Mouse (Mus musculus): Measurements from ENCODE around the gene Ints13. TPM values are rescaled to one million over a fixed set of nuclear protein-coding genes. Genes with fewer than 3 reads are reported as not detected.
"Not testable (repeated sequence)": the region's sequence is repeated elsewhere in the genome, so short reads cannot be mapped to it uniquely, and the experiment has no call there.

Gene Ints13
- total RNA-seq (2021) = 10 to 100 TPM; 29.4 to 34.4 TPM

GRCm38 (mm10) chr6:146577310-146578109, at the start of gene Ints13:
Gene Ints13, minus strand, starts transcription at chr6:146577835.
- DNase-seq (ENCODE audit: extremely low spot score in 1 of 2, low spot score in 2 of 2) = peak; percentile 95 to 99
- intact Hi-C loops (cut with DNase I) = no loop called here

DNA sequence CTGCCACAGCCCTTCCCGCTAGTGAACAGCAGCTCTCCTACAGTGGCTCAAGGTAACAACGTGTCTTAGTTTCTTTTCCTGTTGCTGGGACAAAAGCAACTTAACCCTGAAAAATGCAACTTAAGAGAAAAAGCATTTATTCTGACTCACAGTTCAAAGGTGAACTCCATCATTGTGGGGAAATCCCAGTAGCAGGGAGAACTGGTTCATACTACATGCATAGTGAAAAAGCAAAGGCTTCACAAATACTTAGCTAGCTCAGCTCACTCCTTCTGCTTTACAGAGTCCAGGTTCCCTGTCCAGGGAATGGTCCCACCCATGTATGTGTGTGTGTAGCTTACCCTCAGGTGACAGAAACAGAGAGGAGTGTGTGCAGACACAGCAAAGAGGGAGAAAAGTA, 39.0 kb upstream of the Ints13 start:
- intact Hi-C loops (cut with DNase I) = no loop called here
- DNase-seq (ENCODE audit: extremely low spot score in 1 of 2, low spot score in 2 of 2) = no peak

GRCm38 (mm10) chr6:146615891-146616290, 38.3 kb upstream of the Ints13 start:
- intact Hi-C loops (cut with DNase I) = no loop called here
- DNase-seq (ENCODE audit: extremely low spot score in 1 of 2, low spot score in 2 of 2) = no peak

- intact Hi-C loops (cut with DNase I) = no loop called here
- DNase-seq (ENCODE audit: extremely low spot score in 1 of 2, low spot score in 2 of 2) = no peak
Observed at GRCm38 (mm10) chr6:146614541-146614940, 36.9 kb upstream of the Ints13 start.

DNA sequence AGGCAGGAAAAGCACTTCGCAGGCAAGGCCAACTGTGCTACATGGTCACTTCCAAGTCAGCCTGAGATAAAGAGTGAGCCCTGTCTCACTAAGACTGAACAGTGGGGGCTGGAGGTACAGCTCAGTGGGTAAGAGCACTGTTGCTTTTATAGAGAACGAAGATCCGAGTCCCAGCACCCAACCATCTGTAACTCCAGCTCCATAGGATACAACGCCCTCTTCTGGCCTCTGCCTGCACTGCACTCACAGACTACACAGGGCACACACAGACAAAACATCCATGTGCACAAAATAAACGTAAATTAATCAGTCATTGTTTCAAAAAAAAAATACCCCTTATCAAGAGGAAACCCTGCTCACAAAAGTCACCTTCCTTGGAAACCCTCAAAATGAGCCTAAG, 36.3 kb upstream of the Ints13 start:
- intact Hi-C loops (cut with DNase I) = no loop called here
- DNase-seq (ENCODE audit: extremely low spot score in 1 of 2, low spot score in 2 of 2) = no peak

DNA sequence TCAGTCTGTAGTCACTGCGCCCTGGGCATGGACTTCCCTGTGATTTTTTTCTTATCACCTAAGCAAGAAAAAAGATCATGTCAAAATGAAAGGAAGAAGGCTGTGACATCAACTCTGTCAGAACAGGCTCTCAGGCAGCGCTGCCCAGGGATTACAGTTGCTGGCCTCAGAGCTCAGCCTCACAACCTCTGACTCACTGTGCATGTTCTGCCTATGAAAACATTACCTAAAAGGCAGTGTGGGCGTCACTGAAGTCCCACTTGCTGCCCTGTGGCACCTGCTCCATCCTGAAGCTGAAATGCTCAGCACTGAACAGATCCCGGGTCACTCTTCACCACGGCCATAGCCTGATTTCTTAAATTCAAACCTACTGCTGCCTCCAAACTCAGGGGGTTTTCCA, 35.1 kb upstream of the Ints13 start:
- no peak for DNase-seq (ENCODE audit: extremely low spot score in 1 of 2, low spot score in 2 of 2)
- intact Hi-C loops (cut with DNase I) = no loop called here

DNA sequence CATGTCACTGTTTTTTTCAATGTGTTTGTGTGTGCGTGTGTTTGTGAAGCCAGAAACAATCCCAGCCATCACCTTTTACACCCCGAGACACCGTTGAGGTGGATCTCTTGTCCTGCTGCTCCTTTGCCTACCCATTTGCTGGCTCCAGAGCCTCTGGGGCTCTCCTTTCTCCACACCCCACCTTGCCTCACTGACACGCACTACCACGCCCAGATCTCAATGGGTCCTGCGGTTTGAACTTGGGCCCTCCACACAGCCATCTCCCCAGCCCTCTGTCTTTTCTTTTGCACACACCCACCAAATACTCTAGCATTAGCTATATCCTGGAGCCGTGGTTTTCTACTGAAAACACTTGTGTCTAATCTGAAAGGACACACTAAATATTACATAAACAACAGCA, 34.3 kb upstream of the Ints13 start:
- no peak for DNase-seq (ENCODE audit: extremely low spot score in 1 of 2, low spot score in 2 of 2)
- intact Hi-C loops (cut with DNase I) = no loop called here

DNA sequence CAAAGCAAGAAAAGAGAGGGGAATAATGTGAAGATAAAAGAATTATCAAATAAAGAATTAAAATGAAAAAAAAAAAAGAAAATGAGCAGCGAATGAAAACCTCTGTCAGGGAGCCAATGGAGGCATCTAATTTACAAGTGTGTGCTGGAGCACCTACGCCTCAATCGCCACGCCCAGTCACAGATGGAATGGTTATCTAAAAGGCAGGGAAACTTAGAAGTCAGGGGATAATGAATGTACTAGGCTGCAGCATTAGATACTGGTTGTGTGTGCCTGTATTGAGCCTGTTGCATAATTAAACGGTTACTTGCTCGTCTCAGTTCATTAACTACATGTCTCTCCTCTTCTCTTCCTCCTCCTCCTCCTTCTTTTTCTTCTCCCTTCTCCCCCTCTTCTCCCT, 33.8 kb upstream of the Ints13 start:
- intact Hi-C loops (cut with DNase I) = no loop called here
- no peak for DNase-seq (ENCODE audit: extremely low spot score in 1 of 2, low spot score in 2 of 2)

- no peak for DNase-seq (ENCODE audit: extremely low spot score in 1 of 2, low spot score in 2 of 2)
- intact Hi-C loops (cut with DNase I) = loop anchor here (5.0 kb wide), 1 partner anchor 46 kb away; no protein-coding TSS in a partner anchor
Observed at GRCm38 (mm10) chr6:146603651-146604050, 26.0 kb upstream of the Ints13 start.

DNA sequence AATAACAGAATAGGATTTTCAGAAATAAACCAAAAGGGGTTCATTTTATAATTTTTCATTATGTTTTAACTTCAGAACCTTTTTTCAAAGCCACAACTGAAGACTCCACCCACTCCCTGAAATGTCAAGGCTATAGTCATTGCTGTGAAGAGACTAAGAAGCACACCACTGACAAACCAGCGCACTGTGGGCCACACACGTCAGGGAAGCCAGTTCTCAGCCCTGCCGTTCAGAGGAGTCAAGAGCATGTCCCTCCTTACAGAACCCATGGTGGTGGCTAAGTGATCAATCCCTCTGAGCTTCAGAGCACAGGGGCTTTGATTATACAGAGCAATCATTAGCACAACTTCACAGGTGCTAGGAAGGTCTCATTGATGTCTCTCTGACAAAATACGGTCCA, 25.0 kb upstream of the Ints13 start:
- intact Hi-C loops (cut with DNase I) = loop anchor here (5.0 kb wide), 1 partner anchor 45 kb away; no protein-coding TSS in a partner anchor
- DNase-seq (ENCODE audit: extremely low spot score in 1 of 2, low spot score in 2 of 2) = no peak

- intact Hi-C loops (cut with DNase I) = no loop called here
- no peak for DNase-seq (ENCODE audit: extremely low spot score in 1 of 2, low spot score in 2 of 2)
Observed at GRCm38 (mm10) chr6:146585134-146585533, 7.5 kb upstream of the Ints13 start.

DNA sequence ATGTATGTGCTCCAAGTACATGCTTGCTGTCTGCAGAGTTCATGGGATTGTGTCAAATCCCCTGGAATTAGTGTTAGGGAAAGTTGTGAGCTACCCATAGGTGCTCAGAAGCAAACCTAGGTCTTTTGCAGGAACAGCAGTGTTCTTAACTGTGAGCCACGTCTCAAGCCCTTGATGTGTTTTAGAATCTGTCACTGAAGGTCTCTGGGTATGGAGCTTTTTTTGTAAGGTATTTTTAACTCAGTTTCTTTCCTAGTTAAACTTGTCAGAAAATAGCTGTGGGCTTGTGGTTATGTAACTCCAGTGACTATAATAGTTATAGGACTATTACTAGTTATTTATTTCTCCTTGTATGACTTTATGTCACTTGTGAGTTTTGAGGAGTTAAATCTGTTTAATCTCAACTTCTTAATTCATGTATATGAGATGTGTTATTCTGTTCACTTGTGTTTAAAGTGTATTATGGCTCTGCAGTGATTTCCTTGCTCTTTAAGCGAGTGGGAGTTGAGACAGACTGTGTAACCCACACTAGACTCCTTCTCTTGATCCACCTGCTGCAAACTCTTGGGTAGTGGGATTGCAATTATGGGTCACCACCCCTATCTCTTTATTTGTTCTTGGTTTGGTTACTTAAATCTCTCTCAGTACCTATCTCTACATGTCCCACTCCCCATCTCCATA, 5.9 kb upstream of the Ints13 start:
- DNase-seq (ENCODE audit: extremely low spot score in 1 of 2, low spot score in 2 of 2) = no peak
- intact Hi-C loops (cut with DNase I) = no loop called here

GRCm38 (mm10) chr6:146580381-146580926, 2.8 kb upstream of the Ints13 start:
- peak; percentile 24 to 48 for DNase-seq (ENCODE audit: extremely low spot score in 1 of 2, low spot score in 2 of 2)
- intact Hi-C loops (cut with DNase I) = no loop called here

GRCm38 (mm10) chr6:146578586-146578985, 951 bp upstream of the Ints13 start:
- DNase-seq (ENCODE audit: extremely low spot score in 1 of 2, low spot score in 2 of 2) = peak; percentile 28 to 39
- intact Hi-C loops (cut with DNase I) = no loop called here

GRCm38 (mm10) chr6:146578111-146578531, 486 bp upstream of the Ints13 start:
- intact Hi-C loops (cut with DNase I) = no loop called here

DNA sequence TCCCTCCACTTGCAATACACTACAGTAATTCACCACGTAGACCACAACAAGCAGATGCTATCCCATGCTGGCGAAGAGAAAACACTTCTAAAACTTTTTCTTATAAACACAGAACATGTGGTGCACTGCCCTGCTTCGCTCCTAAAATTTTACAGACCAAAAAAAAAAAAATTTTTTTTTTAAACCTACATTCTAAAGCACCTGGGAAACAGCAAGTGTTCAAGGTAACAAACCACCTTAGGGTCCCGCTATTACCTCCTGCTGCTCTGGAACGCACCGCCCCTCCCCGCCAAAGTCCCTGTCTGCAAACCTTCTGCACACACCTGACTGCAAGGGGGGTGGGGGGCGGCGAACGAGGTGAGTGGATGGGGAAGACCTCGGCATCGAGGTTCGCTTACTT, 732 bp downstream of the Ints13 start, which contains the start of gene Fgfr1op2:
Gene Fgfr1op2, plus strand, starts transcription at position 301 of the 400 bp plus-strand sequence.
- intact Hi-C loops (cut with DNase I) = no loop called here
- no peak for DNase-seq (ENCODE audit: extremely low spot score in 1 of 2, low spot score in 2 of 2)

More at GRCm38 (mm10) chr6:146578111-146578531, 486 bp upstream of the Ints13 start:
- DNase-seq (ENCODE audit: extremely low spot score in 1 of 2, low spot score in 2 of 2) = peak; percentile 59 to 89

GRCm38 (mm10) chr6:146572073-146572472, 5.6 kb downstream of the Ints13 start:
- DNase-seq (ENCODE audit: extremely low spot score in 1 of 2, low spot score in 2 of 2) = no peak
- intact Hi-C loops (cut with DNase I) = no loop called here

DNA sequence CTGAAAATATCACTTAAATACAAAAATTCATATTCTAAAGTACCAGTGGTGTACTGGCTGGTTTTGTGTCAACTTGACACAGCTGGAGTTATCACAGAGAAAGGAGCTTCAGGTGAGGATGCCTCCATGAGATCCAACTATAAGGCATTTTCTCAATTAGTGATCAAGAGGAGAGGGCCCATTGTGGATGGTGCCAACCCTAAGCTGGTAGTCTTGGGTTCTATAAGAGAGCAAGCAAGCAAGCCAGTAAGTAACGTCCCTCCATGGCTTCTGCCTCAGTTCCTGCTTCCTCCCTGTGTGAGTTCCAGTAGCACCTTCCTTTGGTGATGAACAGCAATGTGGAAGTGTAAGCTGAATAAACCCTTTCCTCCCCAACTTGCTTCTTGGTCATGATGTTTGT, 15.2 kb downstream of the Ints13 start:
- DNase-seq (ENCODE audit: extremely low spot score in 1 of 2, low spot score in 2 of 2); intact Hi-C loops (cut with DNase I): not testable (repeated sequence)

DNA sequence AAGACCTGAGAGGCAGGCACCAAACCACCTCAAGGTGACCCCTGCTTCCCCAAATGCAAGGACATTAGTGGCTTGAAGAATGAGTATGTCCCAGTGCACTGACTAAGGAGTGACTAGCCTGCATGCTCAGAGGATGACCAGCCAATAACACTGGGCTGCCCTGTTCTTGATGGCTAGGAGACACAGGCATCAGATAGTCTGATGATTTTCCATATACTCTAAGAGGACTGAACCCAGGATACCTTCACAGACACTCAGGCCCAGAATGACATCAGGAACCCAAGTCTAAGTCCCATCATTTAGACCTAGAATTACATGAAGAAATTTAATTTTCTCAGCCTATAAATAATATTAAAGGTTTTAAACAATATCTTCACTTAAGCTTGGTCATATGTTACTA, 26.3 kb downstream of the Ints13 start:
- intact Hi-C loops (cut with DNase I) = no loop called here

GRCm38 (mm10) chr6:146550421-146550820, 27.2 kb downstream of the Ints13 start:
- DNase-seq (ENCODE audit: extremely low spot score in 1 of 2, low spot score in 2 of 2) = no peak
- intact Hi-C loops (cut with DNase I) = no loop called here

More for the DNA sequence above, 26.3 kb downstream of the Ints13 start:
- DNase-seq (ENCODE audit: extremely low spot score in 1 of 2, low spot score in 2 of 2) = no peak

Measured in left cerebral cortex, postnatal 10 days (tissue).